Mouse (Mus musculus) forebrain, embryonic 10.5 days (tissue): ENCODE measurements around the gene Il9. TPM values are rescaled to one million over a fixed set of nuclear protein-coding genes. Genes with fewer than 3 reads are reported as not detected.

Experiments
- DNase-seq: peaks from one replicate; pipeline ENCODE4 v3.0.0-alpha.2; 2017; ENCODE audit warnings: low spot score; ENCODE audit errors: extremely low spot score
- H3K27ac ChIP-seq: fragments of 300-500 bp; sonication (generic); 2 replicates; pipeline ENCODE4 v1.5.1; 2016; ENCODE audit warnings: mild to moderate bottlenecking
- H3K27me3 ChIP-seq: fragments of 300-500 bp; sonication (generic); 2 replicates; pipeline ENCODE4 v1.6.1; 2016; ENCODE audit warnings: mild to moderate bottlenecking; ENCODE audit not compliant: poor library complexity, severe bottlenecking
- H3K36me3 ChIP-seq: fragments of 300-500 bp; sonication (generic); replicated peaks from 2 replicates; pipeline ENCODE4 v1.6.1; 2016; ENCODE audit warnings: mild to moderate bottlenecking, moderate library complexity
- H3K4me1 ChIP-seq: fragments of 300-500 bp; sonication (generic); 2 replicates; pipeline ENCODE4 v1.6.1; 2016
- H3K4me3 ChIP-seq: fragments of 300-500 bp; sonication (generic); 2 replicates; pipeline ENCODE4 v1.5.1; 2016; ENCODE audit warnings: mild to moderate bottlenecking, moderate library complexity
- H3K9me3 ChIP-seq: fragments of 300-500 bp; sonication (generic); 2 replicates; pipeline ENCODE4 v1.6.1; 2016; ENCODE audit warnings: mild to moderate bottlenecking, moderate library complexity
- WGBS: fragments of 180-500 bp; shearing (Covaris S2); methylation state at CpG from one replicate; pipeline ENCODE4 v1.1.7; 2016; 5-methylcytosine and 5-hydroxymethylcytosine counted together
- polyA plus RNA-seq: library from polyadenylated mRNA; unstranded; fragments of >200 nt; fragmentation: Nextera tagmentation; extraction: Ambion mirVana; gene quantifications from 2 replicates; pipeline ENCODE4 v1.2.1, GENCODE M21; 2016

Gene Il9
- polyA plus RNA-seq, 1 experiment from 2014 or later = not detected

GRCm38 (mm10) chr13:56434311-56434751 lies 47.7 kb downstream of the Il9 start:
- no peak overlapping the region for H3K4me3 ChIP-seq
- WGBS = 84% methylated on average over 9 of the region's 9 CpGs
- peak overlapping the region; percentile 74 for H3K27ac ChIP-seq
- DNase-seq = no peak
- no peaks in the 10 kb centered on the region for H3K9me3 ChIP-seq
- peaks cover 74% of the 10 kb centered on the region for H3K27me3 ChIP-seq
- no peaks in the 10 kb centered on the region for H3K36me3 ChIP-seq
- peaks cover 50% of the 10 kb centered on the region for H3K4me1 ChIP-seq

- Histone ChIP-seq H3K36me3 (no peaks in the 10 kb centered on the region), H3K4me3 (no peak overlapping the region), H3K27ac (peak overlapping the region; percentile 74), H3K27me3 (peaks cover 72% of the 10 kb centered on the region), H3K9me3 (no peaks in the 10 kb centered on the region), H3K4me1 (peaks cover 49% of the 10 kb centered on the region)
- WGBS = 9% methylated on average over 10 of the region's 10 CpGs
- DNase-seq = peak; percentile 84
Observed at GRCm38 (mm10) chr13:56433466-56433865, 48.6 kb downstream of the Il9 start.

- H3K4me3 ChIP-seq = no peak overlapping the region
- H3K4me1 ChIP-seq = peaks cover 43% of the 10 kb centered on the region
- WGBS = 90% methylated on average over 12 of the region's 12 CpGs
- peaks cover 72% of the 10 kb centered on the region for H3K27me3 ChIP-seq
- H3K9me3 ChIP-seq = no peaks in the 10 kb centered on the region
- DNase-seq = no peak
- no peaks in the 10 kb centered on the region for H3K36me3 ChIP-seq
- H3K27ac ChIP-seq = no peak overlapping the region
Observed at GRCm38 (mm10) chr13:56432496-56432895, 49.5 kb downstream of the Il9 start.

Other genes with a start within 250 kb of the Il9 start
- gene Neurog1, start 230.1 kb downstream of the Il9 start, polyA plus RNA-seq = 13.5 and 18.5 TPM in 2 replicates
- 2.3 and 2.7 TPM in 2 replicates for gene Cxcl14, start 185.7 kb downstream of the Il9 start, polyA plus RNA-seq
- not detected in 2 replicates for gene Gm3045, start 55.7 kb downstream of the Il9 start, polyA plus RNA-seq
- gene Slc25a48, start 43.9 kb downstream of the Il9 start, polyA plus RNA-seq = not detected in 2 replicates
- gene Fbxl21, start 40.2 kb upstream of the Il9 start, polyA plus RNA-seq = 1.3 and 1.5 TPM in 2 replicates
- gene Lect2, start 66.3 kb upstream of the Il9 start, polyA plus RNA-seq = not detected in 2 replicates
- 20.1 and 22.1 TPM in 2 replicates for gene Tgfbi, start 127.3 kb upstream of the Il9 start, polyA plus RNA-seq
- 35.7 and 36.1 TPM in 2 replicates for gene Smad5, start 220.8 kb upstream of the Il9 start, polyA plus RNA-seq